Mouse (Mus musculus) ES-E14 (cell line): ENCODE results near the gene Abcg4.

ENCODE experiments used
- HCFC1 ChIP-seq: IDR thresholded peaks from 2 replicates; pipeline ENCODE4 v1.6.1; 2012; ENCODE audit warnings: low read length, inconsistent platforms, borderline replicate concordance; ENCODE audit not compliant: insufficient read depth
- ZC3H11A ChIP-seq: IDR thresholded peaks from 2 replicates; pipeline ENCODE4 v1.6.1; 2012; ENCODE audit warnings: low read depth, mild to moderate bottlenecking, inconsistent platforms, low read length, borderline replicate concordance

DNA sequence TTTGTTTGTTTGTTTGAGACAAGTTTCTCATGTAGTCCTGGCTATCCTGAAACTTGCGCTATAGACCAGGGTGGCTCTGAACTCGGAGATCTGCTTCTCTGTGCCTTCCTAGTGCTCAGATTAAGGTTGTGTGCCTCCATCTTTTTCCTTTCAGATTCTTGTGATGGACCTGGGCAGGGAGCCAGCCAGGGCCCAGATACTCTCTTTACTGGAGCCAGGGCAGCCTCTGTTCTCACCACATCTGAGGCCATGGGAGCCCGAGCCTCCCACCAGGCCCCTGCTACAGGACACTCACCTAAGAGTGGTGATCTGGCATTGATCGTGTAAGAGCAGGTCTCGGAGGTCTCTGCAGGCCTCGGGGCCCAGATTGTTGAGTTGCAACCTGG lies 33.3 kb downstream of the Abcg4 start:
- TF ChIP-seq HCFC1: no peak
- no peak for TF ChIP-seq ZC3H11A
